Mouse (Mus musculus) 3134 (cell line): ENCODE data around the gene Ppp1r12c.
A peak's percentile ranks its signal among the peaks of the same experiment; 100 is the strongest.
"Not testable (repeated sequence)": the region's sequence is repeated elsewhere in the genome, so short reads cannot be mapped to it uniquely, and the experiment has no call there.

Source experiments
- DNase-seq: peaks from one replicate; pipeline ENCODE4 v3.0.0-alpha.2; 2011; ENCODE audit warnings: low spot score; ENCODE audit not compliant: insufficient read length; ENCODE audit errors: extremely low read depth

The Ppp1r12c gene

DNA sequence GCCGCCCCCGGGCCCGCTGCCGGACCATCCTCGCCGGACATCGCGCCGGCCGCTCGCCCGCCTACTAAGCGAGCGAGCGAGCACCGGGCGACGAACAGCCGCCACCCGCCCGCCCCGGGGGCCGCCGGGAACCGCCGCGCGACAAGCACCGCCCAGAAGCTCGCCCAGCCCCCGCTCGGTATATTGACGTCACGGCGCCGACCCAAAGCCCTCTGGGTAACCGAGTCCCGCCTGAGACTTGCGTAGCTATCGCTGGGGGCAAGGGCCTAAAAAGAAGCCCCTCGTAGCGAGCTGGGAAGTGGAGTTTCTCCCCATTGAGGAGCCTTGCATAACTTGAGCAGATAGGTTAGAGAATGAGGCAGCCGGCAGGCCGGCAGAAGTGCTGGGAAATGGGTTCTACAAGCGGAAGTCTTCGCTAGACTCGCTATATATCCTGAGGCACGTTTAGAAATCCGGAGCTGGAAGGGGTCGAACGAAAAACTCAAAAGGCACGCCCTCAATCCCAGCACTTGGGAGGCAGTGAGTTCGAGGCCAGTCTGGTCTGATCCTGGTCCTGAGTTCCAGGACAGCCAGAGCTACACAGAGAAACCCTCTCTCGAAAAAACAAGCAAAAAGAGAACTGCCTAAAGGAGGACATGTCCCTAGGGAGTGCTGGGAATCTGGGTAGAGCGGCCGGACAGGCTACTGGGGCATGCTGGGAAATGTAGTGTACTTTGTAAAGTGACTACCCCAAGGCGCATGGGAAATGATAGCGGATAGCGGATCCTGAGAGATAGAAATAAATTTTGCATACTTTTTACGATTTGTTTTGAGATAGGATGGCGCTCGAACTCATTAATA lies at the start of gene Ppp1r12c:
Ppp1r12c (minus strand) TSS at position 123 of the 840 bp plus-strand sequence.
- DNase-seq = peak; percentile 86

DNA sequence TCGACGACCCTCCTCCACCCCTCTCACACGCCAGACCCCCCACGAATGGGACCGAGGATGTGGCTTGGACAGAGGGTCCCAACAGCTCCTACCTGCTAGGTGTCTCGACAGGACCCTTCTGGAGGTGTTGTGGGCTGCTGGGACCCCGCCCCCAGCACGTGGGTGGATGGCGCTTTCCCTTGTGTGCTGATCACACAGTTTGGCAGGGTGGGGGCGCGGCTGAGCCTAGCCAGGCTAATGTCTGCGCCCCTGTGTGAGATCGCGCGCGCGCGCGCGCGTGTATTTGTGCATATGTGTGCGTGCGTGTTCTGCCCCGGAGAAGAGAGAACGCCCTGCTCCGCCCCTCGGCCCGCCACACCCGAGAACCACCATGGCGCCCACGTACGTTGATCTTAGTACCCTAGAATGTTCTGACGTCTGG lies 45.8 kb upstream of the Ppp1r12c start, which contains the start of gene Syt5:
Syt5 (minus strand) TSS at position 321 of the 421 bp plus-strand sequence.
- DNase-seq = no peak

DNA sequence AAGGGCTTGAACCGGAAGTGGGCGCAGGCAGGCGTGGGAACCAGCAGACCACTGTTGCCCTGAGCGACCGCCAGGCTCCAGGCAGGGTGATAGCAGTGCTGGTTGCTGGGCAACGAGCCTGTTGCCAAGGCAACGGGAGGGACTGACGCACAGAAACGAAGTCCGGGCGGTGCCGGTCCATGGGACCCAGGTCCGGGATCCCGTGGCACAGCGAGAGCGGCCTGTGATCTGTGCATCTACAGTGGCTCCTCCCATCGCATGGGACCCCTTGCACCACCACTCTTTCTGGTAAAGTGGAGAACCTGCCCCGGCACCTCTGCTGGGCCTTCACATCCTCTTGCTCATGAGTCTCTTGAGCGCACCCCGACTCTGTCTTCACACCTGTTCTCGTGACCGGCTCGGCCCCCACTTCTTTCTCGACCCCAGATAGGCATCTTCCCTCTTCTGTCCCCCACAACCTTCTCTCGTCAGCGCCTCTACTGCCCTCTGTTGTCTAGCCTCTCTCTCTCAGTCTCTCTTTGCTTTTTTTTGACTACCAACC lies 45.2 kb upstream of the Ppp1r12c start:
- no peak for DNase-seq

DNA sequence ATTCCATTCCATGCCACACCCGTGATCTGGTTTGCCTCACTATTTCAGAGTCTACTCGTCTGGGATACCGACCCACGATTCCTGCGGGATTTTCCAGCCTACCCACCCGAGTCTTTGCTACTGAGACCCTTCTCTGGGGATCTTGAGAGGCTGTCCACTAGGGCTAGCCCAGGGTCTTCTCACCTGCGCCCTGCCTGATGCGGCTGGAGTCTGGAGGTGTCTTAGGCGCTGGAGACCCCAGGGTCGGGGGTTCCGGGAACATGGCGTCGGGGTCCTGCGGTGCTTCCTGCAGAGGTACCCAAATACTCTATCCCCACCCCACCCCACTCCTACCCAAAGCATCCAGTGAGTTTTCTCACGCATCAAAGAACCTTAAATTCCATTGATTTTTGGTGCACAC lies 44.6 kb upstream of the Ppp1r12c start:
- no peak for DNase-seq

DNA sequence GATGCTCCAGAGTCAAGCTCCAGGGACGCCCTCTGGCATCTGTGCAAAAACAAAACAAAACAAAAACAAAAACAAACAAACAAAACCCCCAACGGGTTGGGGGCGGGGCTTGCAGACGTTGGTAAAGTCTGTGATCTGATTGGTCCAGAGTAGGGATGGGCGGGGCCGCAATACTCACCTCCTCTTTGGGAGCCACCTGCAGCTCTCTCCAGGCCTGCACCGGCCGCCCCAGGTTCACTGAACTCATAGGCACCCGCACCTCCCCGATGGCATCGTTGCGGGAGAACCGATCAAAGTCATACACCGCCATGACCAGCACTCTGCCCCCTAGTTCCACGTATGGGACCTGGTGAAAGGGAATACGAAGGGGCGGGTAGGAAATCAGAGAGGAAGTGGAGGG lies 40.5 kb upstream of the Ppp1r12c start:
- DNase-seq = no peak

DNA sequence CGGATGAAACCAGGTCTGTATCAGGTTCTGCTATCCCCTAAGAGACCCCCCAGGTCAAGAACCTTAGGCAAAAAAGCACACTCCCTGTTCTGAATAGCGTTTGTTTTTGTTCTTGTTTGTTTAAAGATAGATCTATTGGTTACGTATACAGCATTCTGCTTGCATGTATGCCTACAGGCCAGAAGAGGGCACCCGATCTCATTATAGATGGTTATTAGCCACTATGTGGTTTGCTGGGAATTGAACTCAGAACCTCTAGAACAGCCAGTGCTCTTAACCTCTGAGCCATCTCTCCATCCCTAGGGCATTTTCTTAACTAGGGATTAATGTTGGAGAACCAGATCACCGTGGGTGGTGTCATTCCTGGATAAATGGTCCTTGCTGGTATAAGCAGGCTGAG lies 39.9 kb upstream of the Ppp1r12c start:
- DNase-seq = no peak

DNA sequence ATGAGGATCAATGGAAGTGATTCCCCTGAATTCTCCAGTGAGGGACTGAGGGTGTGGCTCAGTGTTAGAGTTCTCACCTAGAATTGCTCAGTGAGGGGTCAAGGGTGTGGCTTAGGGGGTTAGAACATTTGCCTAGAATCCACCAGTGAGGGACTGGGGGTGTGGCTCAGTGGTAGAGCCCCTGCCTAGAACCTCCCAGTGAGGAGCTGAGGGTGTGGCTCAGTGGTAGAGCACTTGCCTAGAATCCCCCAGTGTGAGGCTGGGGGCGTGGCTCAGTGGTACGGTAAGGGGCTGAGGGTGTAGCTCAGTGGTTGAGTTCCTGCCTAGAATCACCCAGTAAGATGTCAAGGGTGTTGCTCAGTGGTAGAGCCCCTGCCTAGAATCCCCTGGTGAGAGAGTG lies 37.5 kb upstream of the Ppp1r12c start:
- DNase-seq = no peak

DNA sequence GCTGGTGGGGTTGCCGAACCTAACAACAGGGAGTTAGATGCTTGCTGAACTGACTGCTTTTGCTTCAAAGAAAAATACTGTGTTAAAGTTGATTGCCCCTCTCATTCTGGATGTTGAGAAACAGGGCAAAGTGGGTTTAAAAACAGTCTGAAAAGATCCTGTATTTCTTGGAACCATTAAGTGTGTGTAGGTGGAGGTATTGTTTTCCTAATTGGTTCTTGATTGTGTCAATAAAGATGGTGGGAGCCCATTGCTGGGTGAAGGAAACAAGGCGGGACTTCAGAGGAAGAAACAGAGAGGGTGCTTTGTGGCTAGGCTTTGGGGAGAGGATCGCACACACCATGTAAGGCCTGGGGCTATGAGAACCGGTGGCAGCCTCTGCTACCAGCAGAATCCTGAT lies 35.7 kb upstream of the Ppp1r12c start:
- DNase-seq = no peak

DNA sequence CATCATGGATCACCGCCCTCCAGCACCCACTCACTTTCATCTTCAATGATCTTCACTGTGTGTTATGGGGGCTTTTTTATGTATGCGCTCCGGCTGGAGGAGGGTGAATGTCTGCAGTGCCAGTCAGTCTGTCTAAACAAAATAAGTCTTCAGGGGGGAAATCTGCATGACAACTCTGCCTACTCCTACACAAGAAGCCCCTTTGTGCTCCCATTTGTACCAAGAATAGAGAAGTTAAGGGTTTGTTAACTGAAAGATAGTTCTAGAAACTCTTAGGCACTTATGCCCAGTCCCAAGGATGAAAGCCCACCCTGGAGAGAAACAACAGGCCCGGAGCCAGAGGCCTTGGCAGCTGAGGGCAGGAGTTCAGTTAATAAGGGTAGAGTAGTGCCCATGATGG lies 34.9 kb upstream of the Ppp1r12c start:
- no peak for DNase-seq

DNA sequence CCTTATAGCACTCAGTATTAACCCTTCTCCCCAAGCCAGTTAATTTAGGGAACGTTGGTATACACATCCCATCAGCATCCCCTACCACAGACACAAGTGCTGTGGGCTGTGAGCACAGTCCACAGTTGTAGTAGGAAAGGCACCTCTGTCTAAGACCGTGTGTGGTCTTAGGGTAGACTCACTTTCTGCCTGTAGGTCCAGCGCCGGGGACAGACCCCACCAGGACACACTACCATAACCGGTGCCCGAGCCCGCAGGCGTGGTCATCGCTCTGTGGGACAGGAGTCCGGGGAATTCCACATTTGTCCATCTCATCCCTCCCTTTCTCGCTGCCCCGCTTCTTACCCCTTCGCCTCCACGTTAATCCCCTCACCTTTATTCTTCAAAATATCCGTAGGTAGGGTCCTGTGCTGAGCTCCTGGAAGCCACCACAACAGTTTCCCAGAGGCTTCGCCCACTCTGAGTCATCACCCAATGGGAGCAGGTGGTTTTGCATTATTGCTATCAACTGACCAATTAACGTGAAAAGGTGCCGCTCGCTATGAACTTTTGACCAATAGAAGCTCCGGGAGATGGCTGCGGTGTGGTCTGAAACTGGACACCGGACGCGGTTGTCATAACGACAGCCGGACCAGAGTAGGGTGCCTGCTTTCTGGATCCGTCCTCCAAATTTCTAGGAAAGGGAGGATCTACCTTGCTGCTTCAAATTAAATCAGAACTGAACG lies 30.7 kb upstream of the Ppp1r12c start, which contains the start of gene Dnaaf3:
Dnaaf3 (minus strand) TSS at position 449 of the 725 bp plus-strand sequence.
- DNase-seq = no peak

DNA sequence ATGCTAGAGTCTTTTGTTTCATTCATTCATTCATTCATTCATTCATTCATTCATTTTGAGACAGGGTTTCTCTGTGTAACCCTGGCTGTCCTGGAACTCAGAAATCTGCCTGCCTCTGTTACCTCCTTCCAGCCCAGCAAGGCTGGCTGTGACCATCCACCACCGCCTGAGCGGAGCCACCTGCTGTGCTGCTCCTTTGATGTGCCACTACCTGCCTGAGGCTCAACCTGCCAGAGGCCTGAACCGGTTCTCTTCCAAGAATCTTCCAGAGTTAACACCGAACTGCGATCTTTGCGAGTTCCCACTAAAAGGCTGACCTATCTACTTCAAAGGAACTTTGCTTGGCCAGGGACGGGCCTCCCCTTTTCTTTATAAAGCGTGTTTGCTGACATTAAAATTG lies 28.7 kb upstream of the Ppp1r12c start:
- not testable (repeated sequence) for DNase-seq

DNA sequence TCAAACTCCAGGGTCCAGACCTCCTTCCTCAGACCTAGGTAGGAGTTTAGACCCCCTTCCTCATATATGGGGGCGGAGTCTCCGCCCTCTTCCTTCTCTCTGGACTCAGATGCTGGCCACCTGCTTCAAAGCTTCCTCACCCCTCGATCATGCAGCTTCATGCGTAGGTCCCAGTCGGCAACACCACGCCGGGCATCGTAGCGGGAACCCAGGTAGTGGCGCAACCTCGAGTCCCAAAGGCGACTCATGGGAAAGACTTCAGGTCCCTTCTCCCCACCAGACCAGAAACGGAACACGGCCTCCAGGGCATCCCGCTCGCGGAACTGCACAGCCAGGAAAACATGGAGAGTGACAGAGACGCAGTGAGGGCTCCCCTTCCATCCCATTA lies 25.8 kb upstream of the Ppp1r12c start:
- DNase-seq = no peak

DNA sequence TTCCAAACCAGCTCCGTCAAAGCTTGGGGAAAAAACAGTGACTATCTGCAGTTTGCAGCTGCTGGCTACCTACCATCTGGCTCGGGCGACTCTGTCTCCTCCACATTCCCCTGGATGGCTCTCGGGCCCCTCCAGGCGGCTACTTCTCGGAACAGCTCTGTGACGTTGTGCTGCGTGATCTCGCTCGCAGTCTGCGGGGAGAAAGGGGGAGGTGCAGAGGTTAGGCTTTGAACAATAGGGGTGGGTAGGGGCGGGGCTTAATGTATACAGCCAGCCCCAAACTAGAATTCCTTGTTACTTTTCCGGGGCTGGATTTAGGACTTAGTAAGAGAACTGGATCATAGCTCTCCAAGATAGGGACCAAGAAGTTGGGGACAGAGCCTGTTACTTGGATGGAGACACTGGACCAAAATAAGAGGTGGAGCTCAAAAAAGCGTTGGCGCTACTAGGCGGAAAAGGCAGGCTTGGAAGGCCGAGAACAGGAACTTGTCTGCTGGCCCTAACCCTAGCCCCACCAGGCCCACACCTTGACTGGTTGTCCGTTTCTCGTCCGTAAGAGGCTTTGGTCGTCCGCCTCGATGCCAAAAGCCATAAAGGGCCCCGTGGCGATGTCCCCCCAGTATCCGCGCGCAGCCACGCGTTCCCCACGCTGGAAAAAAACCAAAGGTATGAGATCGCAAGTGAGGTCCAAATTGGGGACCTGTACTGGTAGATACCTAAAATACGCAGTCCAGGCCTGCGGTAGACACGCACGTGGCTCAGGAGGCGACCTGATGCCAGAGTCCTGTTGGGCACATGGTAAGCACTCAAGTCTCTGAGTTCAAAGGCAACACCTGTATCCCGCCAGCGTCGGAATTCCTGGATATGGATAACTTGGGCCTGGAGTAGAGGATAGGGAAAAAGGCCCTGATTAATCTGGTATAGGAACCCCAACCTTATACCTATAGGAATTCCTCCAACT lies 25.1 kb upstream of the Ppp1r12c start:
- no peak for DNase-seq

DNA sequence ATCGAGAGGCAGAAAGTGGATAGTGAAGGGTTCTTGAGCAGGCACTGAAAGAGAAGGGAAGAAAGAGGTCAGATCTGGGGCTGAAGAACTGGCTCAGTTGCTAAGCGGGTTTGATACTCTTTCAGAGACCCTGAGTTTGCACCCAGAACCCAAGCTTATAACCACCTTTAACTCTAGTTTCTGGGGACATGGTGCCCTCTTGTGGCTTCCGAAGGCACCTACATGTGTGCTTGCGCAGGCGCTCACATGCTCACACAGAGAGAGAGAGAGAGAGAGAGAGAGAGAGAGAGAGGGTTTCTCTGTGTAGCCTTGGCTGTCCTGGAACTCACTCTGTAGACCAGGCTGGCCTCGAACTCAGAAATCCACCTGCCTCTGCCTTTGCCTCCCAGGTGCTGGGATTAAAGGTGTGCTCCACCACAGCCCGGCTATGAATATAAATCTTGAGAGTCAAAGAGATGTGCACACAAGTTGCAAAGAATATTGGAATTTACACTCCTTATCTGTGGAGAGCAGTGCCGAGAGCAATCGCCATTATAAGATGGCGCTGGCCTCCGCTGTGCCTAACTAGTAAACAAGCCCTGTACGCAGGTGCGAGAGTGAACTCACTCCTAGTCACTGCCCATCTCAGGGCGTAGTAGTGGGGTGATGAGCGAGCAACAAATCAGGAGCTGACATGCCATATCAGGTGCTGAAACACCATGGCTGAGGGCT lies 22.9 kb upstream of the Ppp1r12c start, which contains the start of gene Tnni3:
Tnni3 (minus strand) TSS at position 18 of the 711 bp plus-strand sequence.
- not testable (repeated sequence) for DNase-seq

DNA sequence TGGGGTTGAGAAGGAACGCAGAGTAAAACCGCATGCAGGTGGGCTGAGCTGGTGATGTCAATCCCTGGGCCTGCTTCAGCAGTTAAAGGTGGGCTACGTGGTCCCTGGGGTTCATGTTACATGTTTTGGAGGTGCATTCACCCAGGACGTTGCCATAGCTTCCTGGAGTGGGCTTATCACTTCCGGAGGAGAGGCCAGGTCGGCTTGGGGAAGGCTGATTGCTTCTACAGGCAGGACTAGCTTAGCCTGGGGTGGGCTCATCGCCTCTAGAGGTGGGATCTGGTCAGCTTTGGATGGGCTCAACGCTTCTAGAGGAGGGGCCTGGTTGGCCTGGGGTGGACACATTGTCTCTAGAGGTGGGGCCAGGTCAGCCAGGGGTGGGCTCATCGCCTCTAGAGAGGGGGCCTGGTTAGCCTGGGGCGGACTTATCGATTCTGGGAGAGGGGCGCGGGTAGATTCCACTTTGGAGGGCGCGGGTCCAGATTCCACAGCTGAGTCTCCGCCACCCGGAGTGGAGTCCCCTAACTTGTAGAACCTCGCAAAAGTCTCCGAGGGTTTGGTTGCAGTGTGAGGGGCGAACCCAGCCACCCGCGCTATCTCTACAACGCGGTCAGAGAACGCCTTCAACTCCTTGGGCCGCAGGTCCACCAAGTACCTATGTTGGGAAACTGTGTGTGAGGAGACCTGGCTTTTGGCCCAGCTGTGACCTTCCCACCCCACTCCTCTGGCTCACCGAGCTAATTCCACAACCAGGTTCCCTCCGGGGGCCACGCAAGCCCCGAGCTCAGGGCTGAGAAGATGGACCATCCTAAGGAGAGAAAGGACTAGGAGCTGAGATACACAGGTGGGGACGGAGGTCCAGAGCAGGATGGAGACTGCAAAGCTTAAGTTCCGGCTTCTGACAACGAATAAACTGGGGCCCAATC lies 22.0 kb upstream of the Ppp1r12c start:
- no peak for DNase-seq

DNA sequence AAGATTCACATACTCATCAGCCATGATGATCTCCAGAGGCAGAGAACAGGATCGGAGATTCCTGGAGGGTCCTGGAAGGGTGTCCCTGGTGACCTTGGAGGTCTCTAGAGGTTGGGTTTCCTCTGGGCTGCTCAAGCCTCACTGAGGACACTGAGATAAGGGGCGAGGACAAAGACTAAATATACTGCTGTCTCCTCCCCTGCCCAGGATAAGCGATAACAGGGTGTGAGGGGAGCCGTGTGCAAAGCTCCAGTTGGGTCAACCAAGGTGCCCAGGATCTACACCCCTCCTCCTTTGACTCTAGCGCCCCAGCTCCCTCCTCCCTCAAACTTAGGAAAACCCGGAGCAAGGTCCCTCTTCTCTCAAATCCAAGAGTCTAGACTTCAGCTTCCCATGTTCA lies 20.8 kb upstream of the Ppp1r12c start:
- no peak for DNase-seq

DNA sequence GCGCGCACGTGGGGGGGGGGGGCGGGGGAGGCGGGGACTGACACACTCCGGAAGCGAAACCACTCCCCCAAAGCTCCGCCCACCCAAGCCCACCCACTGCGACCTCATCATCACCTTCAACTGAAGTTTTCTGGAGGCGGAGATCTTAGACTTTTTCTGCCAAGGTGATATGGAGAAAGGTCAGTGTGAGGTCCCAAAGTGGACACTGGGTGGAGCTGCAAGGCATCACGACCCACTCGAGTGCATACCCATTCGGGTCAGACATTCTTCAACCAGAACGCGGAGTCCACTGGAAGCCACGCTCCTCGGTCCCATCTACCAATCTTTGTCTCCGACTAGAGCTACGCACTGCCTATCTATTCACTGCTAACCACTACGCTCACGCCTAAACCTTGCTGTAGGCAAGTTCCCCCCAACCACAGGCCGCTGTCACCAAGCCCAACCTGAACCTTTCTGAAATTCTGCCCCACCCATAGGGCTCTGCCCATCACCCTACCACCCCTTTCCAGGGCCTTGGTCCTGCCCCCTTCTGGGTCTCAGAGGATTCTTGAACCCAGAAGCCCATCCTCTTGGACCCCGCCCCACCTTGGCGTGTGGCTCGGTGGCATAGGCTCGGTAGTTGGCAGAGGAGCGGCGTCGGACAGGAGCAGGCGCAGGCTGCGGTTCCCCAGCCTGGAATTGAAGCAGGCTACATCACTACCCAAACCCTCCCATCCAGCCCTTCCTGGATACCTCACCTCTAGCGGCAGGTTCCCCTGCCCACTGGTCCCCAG lies 19.9 kb upstream of the Ppp1r12c start:
- no peak for DNase-seq

DNA sequence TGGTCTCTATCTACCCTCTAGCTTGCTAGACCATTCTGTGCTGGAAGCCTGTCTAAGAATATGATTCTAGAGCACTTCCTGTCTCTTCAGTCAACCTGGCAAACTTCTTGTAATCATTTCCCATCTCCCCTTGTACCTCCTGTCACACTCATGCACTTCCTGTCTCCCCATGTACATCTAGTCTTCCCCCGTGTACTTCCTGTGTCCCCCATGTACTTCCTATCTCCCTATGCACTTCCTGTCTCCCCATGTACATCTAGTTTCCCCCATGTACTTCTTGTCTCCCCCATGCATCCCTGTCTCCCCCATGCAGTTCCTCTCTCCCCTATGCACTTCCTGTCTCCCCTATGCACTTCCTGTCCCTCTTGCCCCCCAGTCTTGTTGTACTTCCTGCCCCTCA lies 17.0 kb upstream of the Ppp1r12c start:
- DNase-seq = no peak
